Mouse (Mus musculus): ENCODE measurements around the gene Ube2v1.
"Not testable (repeated sequence)": the region's sequence is repeated elsewhere in the genome, so short reads cannot be mapped to it uniquely, and the experiment has no call there.

DNA sequence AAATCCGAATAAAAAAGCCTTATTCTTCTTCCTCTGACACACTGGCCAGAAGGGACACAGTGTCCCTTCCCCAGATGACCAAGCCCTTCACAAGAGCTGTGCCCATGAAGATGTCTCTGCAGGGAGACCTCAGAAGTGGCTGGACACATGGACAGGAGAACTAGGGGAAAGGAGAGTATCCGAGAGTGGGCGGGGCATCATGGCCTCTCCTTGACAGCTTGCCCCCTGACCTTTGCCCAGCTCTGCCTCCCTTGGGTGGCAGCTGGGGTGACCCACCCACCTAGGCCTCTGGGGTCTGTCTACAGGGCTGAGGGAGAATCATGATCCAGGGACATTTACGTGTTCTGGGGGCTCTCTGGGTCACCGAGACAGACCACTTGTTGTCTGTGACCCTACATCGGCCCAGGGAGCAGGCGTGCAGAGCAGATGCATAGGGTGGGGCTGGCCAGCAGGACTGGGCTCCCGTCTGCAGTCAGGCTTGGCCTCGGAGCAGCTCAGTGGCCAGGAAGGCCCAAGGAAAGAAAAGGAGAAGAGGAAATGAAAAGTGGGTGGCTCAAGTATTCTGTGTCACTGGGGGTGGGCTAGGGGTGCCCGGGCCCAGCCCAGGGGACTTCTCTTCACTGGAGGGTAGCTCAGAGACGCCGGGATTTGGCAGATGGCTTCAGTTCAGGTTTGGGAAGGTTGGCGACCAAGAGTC is 11.6 kb upstream of the Ube2v1 start:
- TF ChIP-seq CTCF (IDR thresholded peaks at IDR 0.05; ENCODE audit: control insufficient read depth, insufficient read depth, insufficient read length); MAX (IDR thresholded peaks at IDR 0.05); MYOG (IDR thresholded peaks at IDR 0.05; ENCODE audit: control insufficient read depth, extremely low read depth, insufficient read length); FOSL1 (IDR thresholded peaks at IDR 0.05; ENCODE audit: insufficient read depth, low read length, poor library complexity, severe bottlenecking): not testable (repeated sequence)

Data from C2C12 (cell line).